Mouse (Mus musculus) midbrain, embryonic 12.5 days (tissue): ENCODE measurements around the gene Hist1h2ac. TPM values are rescaled to one million over a fixed set of nuclear protein-coding genes. Genes with fewer than 3 reads are reported as not detected.

ENCODE experiments used
- ATAC-seq: fragments of 200-750 bp; cut with Nextera tagmentation; 2 replicates; pipeline ENCODE4 v1.8.0; 2017; ENCODE audit warnings: low read depth, moderate TSS enrichment, moderate library complexity; ENCODE audit not compliant: low FRiP score
- H3K27ac ChIP-seq: fragments of 300-500 bp; sonication (generic); replicated peaks from 2 replicates; pipeline ENCODE4 v1.5.1; 2016; ENCODE audit warnings: mild to moderate bottlenecking
- H3K27me3 ChIP-seq: fragments of 300-500 bp; sonication (generic); 2 replicates; pipeline ENCODE4 v1.6.1; 2016; ENCODE audit warnings: mild to moderate bottlenecking
- H3K36me3 ChIP-seq: fragments of 300-500 bp; sonication (generic); 2 replicates; pipeline ENCODE4 v1.6.1; 2016
- H3K4me1 ChIP-seq: fragments of 300-500 bp; sonication (generic); 2 replicates; pipeline ENCODE4 v1.6.1; 2016
- H3K4me2 ChIP-seq: fragments of 300-500 bp; sonication (generic); replicated peaks from 2 replicates; pipeline ENCODE4 v1.6.1; 2016; ENCODE audit warnings: mild to moderate bottlenecking, moderate library complexity
- H3K4me3 ChIP-seq: fragments of 300-500 bp; sonication (generic); 2 replicates; pipeline ENCODE4 v1.5.1; 2016; ENCODE audit warnings: mild to moderate bottlenecking
- H3K9ac ChIP-seq: fragments of 300-500 bp; sonication (generic); replicated peaks from 2 replicates; pipeline ENCODE4 v1.6.1; 2016; ENCODE audit warnings: mild to moderate bottlenecking, moderate library complexity
- H3K9me3 ChIP-seq: fragments of 300-500 bp; sonication (generic); 2 replicates; pipeline ENCODE4 v1.6.1; 2016; ENCODE audit warnings: mild to moderate bottlenecking
- WGBS: fragments of 180-500 bp; shearing (Covaris S2); methylation state at CpG from one replicate; pipeline ENCODE4 v1.1.7; 2016; 5-methylcytosine and 5-hydroxymethylcytosine counted together
- polyA plus RNA-seq: library from polyadenylated mRNA; unstranded; fragments of >200 nt; fragmentation: Nextera tagmentation; extraction: Ambion mirVana; gene quantifications from 2 replicates; pipeline ENCODE4 v1.2.1, GENCODE M21; 2016

The Hist1h2ac gene
- polyA plus RNA-seq, 1 experiment from 2014 or later, result 1.1 TPM

- no peaks in the 10 kb centered on the region for H3K36me3 ChIP-seq
- WGBS, result 0% methylated on average over 18 of the region's 22 CpGs
- peak within 1 kb of the TSS; percentile 65 for H3K9ac ChIP-seq
- H3K9me3 ChIP-seq, result no peaks in the 10 kb centered on the region
- peak; percentile 95 for ATAC-seq
- H3K4me3 ChIP-seq, result peak within 1 kb of the TSS; percentile 47
- peak within 1 kb of the TSS; percentile 77 for H3K4me2 ChIP-seq
- no peaks in the 10 kb centered on the region for H3K27me3 ChIP-seq
- H3K4me1 ChIP-seq, result 0 out of 2 replicates have a peak, but pooled peaks cover 5% of the 10 kb centered on the region
- peak within 1 kb of the TSS; percentile 92 for H3K27ac ChIP-seq
Observed at GRCm38 (mm10) chr13:23698300-23698693, 14.5 kb upstream of the Hist1h2ac start, which contains the start of gene Hist1h4c. Hist1h4c (minus strand) TSS chr13:23698454.

- H3K27ac ChIP-seq, result peak overlapping the region; percentile 92
- H3K4me3 ChIP-seq, result peak overlapping the region; percentile 47
- H3K9ac ChIP-seq, result peak overlapping the region; percentile 65
- ATAC-seq, result peak; percentile 53
- under 1% methylated on average over 27 of the region's 32 CpGs for WGBS
- no peaks in the 10 kb centered on the region for H3K27me3 ChIP-seq
- 0 out of 2 replicates have a peak, but pooled peaks cover 5% of the 10 kb centered on the region for H3K4me1 ChIP-seq
- H3K4me2 ChIP-seq, result peak overlapping the region; percentile 77
- H3K9me3 ChIP-seq, result no peaks in the 10 kb centered on the region
- no peaks in the 10 kb centered on the region for H3K36me3 ChIP-seq
Observed at GRCm38 (mm10) chr13:23697491-23698299, 13.9 kb upstream of the Hist1h2ac start.

GRCm38 (mm10) chr13:23696061-23696474 is 12.3 kb upstream of the Hist1h2ac start:
- Histone ChIP-seq H3K27me3 (no peaks in the 10 kb centered on the region), H3K4me3 (no peak overlapping the region), H3K27ac (no peak overlapping the region), H3K36me3 (no peaks in the 10 kb centered on the region), H3K4me1 (0 out of 2 replicates have a peak, but pooled peaks cover 5% of the 10 kb centered on the region), H3K9me3 (no peaks in the 10 kb centered on the region), H3K9ac (no peak overlapping the region), H3K4me2 (no peak overlapping the region)
- WGBS, result 63% methylated on average over 15 of the region's 15 CpGs
- ATAC-seq, result no peak

GRCm38 (mm10) chr13:23695514-23695913 is 11.8 kb upstream of the Hist1h2ac start, which contains the start of gene Hist1h1t:
Hist1h1t (plus strand) TSS chr13:23695814.
- Histone ChIP-seq H3K9ac (no peak within 1 kb of the TSS), H3K4me3 (no peak within 1 kb of the TSS), H3K27me3 (no peaks in the 10 kb centered on the region), H3K27ac (no peak within 1 kb of the TSS), H3K9me3 (no peaks in the 10 kb centered on the region), H3K4me1 (0 out of 2 replicates have a peak, but pooled peaks cover 5% of the 10 kb centered on the region), H3K36me3 (no peaks in the 10 kb centered on the region), H3K4me2 (no peak within 1 kb of the TSS)
- ATAC-seq, result no peak
- WGBS, result 45% methylated on average over 10 of the region's 13 CpGs

GRCm38 (mm10) chr13:23694956-23695355 is 11.2 kb upstream of the Hist1h2ac start:
- H3K27me3 ChIP-seq, result no peaks in the 10 kb centered on the region
- 0 out of 2 replicates have a peak, but pooled peaks cover 5% of the 10 kb centered on the region for H3K4me1 ChIP-seq
- no peaks in the 10 kb centered on the region for H3K9me3 ChIP-seq
- no peak for ATAC-seq
- whole genome bisulfite sequencing, result 93% methylated on average over 9 of the region's 9 CpGs
- no peaks in the 10 kb centered on the region for H3K36me3 ChIP-seq
- H3K4me2 ChIP-seq, result no peak overlapping the region
- no peak overlapping the region for H3K9ac ChIP-seq
- no peak overlapping the region for H3K27ac ChIP-seq
- no peak overlapping the region for H3K4me3 ChIP-seq

- no peak overlapping the region for H3K9ac ChIP-seq
- H3K4me1 ChIP-seq, result 0 out of 2 replicates have a peak, but pooled peaks cover 5% of the 10 kb centered on the region
- 88% methylated on average over 6 of the region's 6 CpGs for WGBS
- H3K4me2 ChIP-seq, result no peak overlapping the region
- H3K27me3 ChIP-seq, result no peaks in the 10 kb centered on the region
- H3K9me3 ChIP-seq, result no peaks in the 10 kb centered on the region
- H3K27ac ChIP-seq, result no peak overlapping the region
- H3K36me3 ChIP-seq, result no peaks in the 10 kb centered on the region
- no peak for ATAC-seq
- no peak overlapping the region for H3K4me3 ChIP-seq
Observed at GRCm38 (mm10) chr13:23693856-23694440, 10.2 kb upstream of the Hist1h2ac start.

- WGBS, result 89% methylated on average over 2 of the region's 2 CpGs
- Histone ChIP-seq H3K36me3 (no peaks in the 10 kb centered on the region), H3K9ac (no peak overlapping the region), H3K27ac (no peak overlapping the region), H3K9me3 (no peaks in the 10 kb centered on the region), H3K4me1 (peaks cover 13% of the 10 kb centered on the region), H3K27me3 (no peaks in the 10 kb centered on the region), H3K4me2 (no peak overlapping the region), H3K4me3 (no peak overlapping the region)
- ATAC-seq, result no peak
Observed at GRCm38 (mm10) chr13:23689459-23689858, 5.7 kb upstream of the Hist1h2ac start.

GRCm38 (mm10) chr13:23688956-23689355 is 5.2 kb upstream of the Hist1h2ac start:
- Histone ChIP-seq H3K9me3 (no peaks in the 10 kb centered on the region), H3K4me3 (no peak overlapping the region), H3K27ac (no peak overlapping the region), H3K27me3 (no peaks in the 10 kb centered on the region), H3K4me1 (peaks cover 13% of the 10 kb centered on the region), H3K4me2 (no peak overlapping the region), H3K36me3 (no peaks in the 10 kb centered on the region), H3K9ac (no peak overlapping the region)
- 91% methylated on average over 2 of the region's 2 CpGs for WGBS
- ATAC-seq, result no peak

GRCm38 (mm10) chr13:23687907-23688306 is 4.2 kb upstream of the Hist1h2ac start:
- Histone ChIP-seq H3K9ac (no peak overlapping the region), H3K36me3 (no peaks in the 10 kb centered on the region), H3K4me3 (no peak overlapping the region), H3K4me2 (no peak overlapping the region), H3K4me1 (peaks cover 16% of the 10 kb centered on the region), H3K9me3 (no peaks in the 10 kb centered on the region), H3K27me3 (no peaks in the 10 kb centered on the region), H3K27ac (no peak overlapping the region)
- no peak for ATAC-seq
- WGBS, result 92% methylated on average over 7 of the region's 7 CpGs

- WGBS, result 89% methylated on average over 4 of the region's 4 CpGs
- ATAC-seq, result no peak
- no peaks in the 10 kb centered on the region for H3K36me3 ChIP-seq
Observed at GRCm38 (mm10) chr13:23687181-23687580, 3.4 kb upstream of the Hist1h2ac start.

GRCm38 (mm10) chr13:23685966-23686365 is 2.2 kb upstream of the Hist1h2ac start:
- ATAC-seq, result no peak
- peaks cover 20% of the 10 kb centered on the region for H3K4me1 ChIP-seq
- 66% methylated on average over 4 of the region's 4 CpGs for WGBS
- H3K36me3 ChIP-seq, result no peaks in the 10 kb centered on the region
- peak overlapping the region; percentile 68 for H3K4me2 ChIP-seq
- no peaks in the 10 kb centered on the region for H3K27me3 ChIP-seq
- no peaks in the 10 kb centered on the region for H3K9me3 ChIP-seq
- H3K27ac ChIP-seq, result peak overlapping the region; percentile 96
- peak overlapping the region; percentile 66 for H3K9ac ChIP-seq
- peak overlapping the region; percentile 47 for H3K4me3 ChIP-seq

More at GRCm38 (mm10) chr13:23687181-23687580, 3.4 kb upstream of the Hist1h2ac start:
- Histone ChIP-seq H3K9ac (no peak overlapping the region), H3K27me3 (no peaks in the 10 kb centered on the region), H3K9me3 (no peaks in the 10 kb centered on the region), H3K4me2 (no peak overlapping the region), H3K27ac (no peak overlapping the region), H3K4me3 (no peak overlapping the region), H3K4me1 (peaks cover 20% of the 10 kb centered on the region)
